Mouse (Mus musculus) ES-E14 (cell line): ENCODE results near the gene Sars2. TPM values are rescaled to one million over a fixed set of nuclear protein-coding genes. Genes with fewer than 3 reads are reported as not detected.
A peak's percentile ranks its signal among the peaks of the same experiment; 100 is the strongest.

Source experiments
- DNase-seq: peaks from one replicate; pipeline ENCODE4 v3.0.0-alpha.2; 2013; ENCODE audit warnings: low read depth, low spot score
- H3K27ac ChIP-seq: 2 replicates; pipeline ENCODE4 v1.5.1; 2012; ENCODE audit warnings: low read depth, mild to moderate bottlenecking, low read length, moderate library complexity, mixed read lengths; ENCODE audit not compliant: poor library complexity, insufficient read depth, severe bottlenecking
- H3K36me3 ChIP-seq: 2 replicates; pipeline ENCODE4 v1.6.1; 2012; ENCODE audit warnings: mild to moderate bottlenecking, low read length, moderate library complexity, mixed read lengths; ENCODE audit not compliant: control insufficient read depth, poor library complexity, insufficient read depth, severe bottlenecking
- H3K4me1 ChIP-seq, 2 experiments: fragments of 150-350 bp in 1 of 2; sonication (generic) in 1 of 2; 2 replicates each; pipeline ENCODE4 v1.6.1; 2012; ENCODE audit warnings: low read length in 2 of 2, mild to moderate bottlenecking in 1 of 2, mixed read lengths in 1 of 2; ENCODE audit not compliant: control insufficient read depth in 2 of 2, insufficient read depth in 2 of 2, poor library complexity in 1 of 2
- H3K4me3 ChIP-seq, 2 experiments: fragments of 150-350 bp in 1 of 2; sonication (generic) in 1 of 2; 2 replicates each; pipeline ENCODE4 v1.5.1; 2012; ENCODE audit warnings: low read length in 2 of 2, low read depth in 1 of 2, mild to moderate bottlenecking in 1 of 2, mixed read lengths in 1 of 2; ENCODE audit not compliant: insufficient read depth in 1 of 2, poor library complexity in 1 of 2, severe bottlenecking in 1 of 2
- H3K9ac ChIP-seq: 2 replicates; pipeline ENCODE4 v1.6.1; 2012; ENCODE audit warnings: low read depth, mild to moderate bottlenecking, low read length, mixed read lengths; ENCODE audit not compliant: poor library complexity, insufficient read depth, severe bottlenecking
- H3K9me3 ChIP-seq: fragments of 150-350 bp; sonication (generic); 2 replicates; pipeline ENCODE4 v1.6.1; 2012; ENCODE audit warnings: low read depth, mild to moderate bottlenecking, low read length; ENCODE audit not compliant: control insufficient read depth, insufficient read depth
- CHD2 ChIP-seq: IDR thresholded peaks from 2 replicates; pipeline ENCODE4 v1.6.1; 2014; ENCODE audit warnings: mild to moderate bottlenecking, low read depth, low read length, inconsistent platforms
- HCFC1 ChIP-seq: IDR thresholded peaks from 2 replicates; pipeline ENCODE4 v1.6.1; 2012; ENCODE audit warnings: low read length, inconsistent platforms, borderline replicate concordance; ENCODE audit not compliant: insufficient read depth
- MAFK ChIP-seq: IDR thresholded peaks from 2 replicates; pipeline ENCODE4 v1.6.1; 2014; ENCODE audit warnings: mild to moderate bottlenecking, low read depth, low read length, inconsistent platforms; ENCODE audit not compliant: insufficient read depth
- ZC3H11A ChIP-seq: IDR thresholded peaks from 2 replicates; pipeline ENCODE4 v1.6.1; 2012; ENCODE audit warnings: low read depth, mild to moderate bottlenecking, inconsistent platforms, low read length, borderline replicate concordance
- ZNF384 ChIP-seq: IDR thresholded peaks from 2 replicates; pipeline ENCODE4 v1.6.1; 2012; ENCODE audit warnings: low read depth, low read length, inconsistent platforms
- in situ Hi-C, 2 experiments: fragments of 600-800 bp; cut with MboI; formaldehyde crosslinking; loops; one replicate each; pipeline ENCODE4 v1.15.1; 2025; ENCODE audit warnings: low sequenced_read_pairs in 2 of 2, inconsistent platforms in 1 of 2; ENCODE audit not compliant: unreplicated experiment in 2 of 2
- total RNA-seq: library from RNA; depleted of rRNA; stranded (reverse); fragments of 300-350 nt; gene quantifications from 2 replicates; pipeline ENCODE4 v1.2.3, GENCODE M21; 2012

Sars2 gene
- total RNA-seq, 1 experiment, result 25.2 TPM

DNA sequence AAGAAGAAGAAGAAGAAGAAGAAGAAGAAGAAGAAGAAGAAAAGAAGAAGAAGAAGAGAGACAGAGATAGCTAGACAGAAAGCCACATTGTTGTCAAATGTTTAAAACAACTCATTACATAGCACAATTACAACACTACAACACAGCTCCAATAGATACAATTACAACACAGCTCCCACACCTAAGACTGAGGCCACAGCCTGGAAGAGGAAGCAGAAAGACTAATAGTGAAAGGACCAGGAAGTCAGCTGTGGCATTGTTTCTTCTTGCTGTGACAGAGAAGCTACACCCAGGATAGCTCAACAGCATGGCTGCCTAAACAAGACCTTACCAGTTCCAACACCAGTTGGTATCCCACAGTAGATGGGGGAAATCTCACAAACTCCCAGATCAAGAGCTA lies 32.3 kb upstream of the Sars2 start:
- H3K9me3 ChIP-seq, result no peaks in the 10 kb centered on the region
- H3K4me3 ChIP-seq, result no peak overlapping the region
- no peaks in the 10 kb centered on the region for H3K36me3 ChIP-seq
- in situ Hi-C loops, result no loop called here
- no peak overlapping the region for H3K9ac ChIP-seq
- DNase-seq, result no peak
- H3K27ac ChIP-seq, result no peak overlapping the region
- H3K4me1 ChIP-seq, result peaks cover 0 to 7% of the 10 kb centered on the region in 2 experiments; a peak in 1 of 4 replicates
- no peak for TF ChIP-seq MAFK
- no peak for TF ChIP-seq HCFC1
- no peak for TF ChIP-seq ZNF384
- no peak for TF ChIP-seq ZC3H11A
- TF ChIP-seq CHD2, result no peak

DNA sequence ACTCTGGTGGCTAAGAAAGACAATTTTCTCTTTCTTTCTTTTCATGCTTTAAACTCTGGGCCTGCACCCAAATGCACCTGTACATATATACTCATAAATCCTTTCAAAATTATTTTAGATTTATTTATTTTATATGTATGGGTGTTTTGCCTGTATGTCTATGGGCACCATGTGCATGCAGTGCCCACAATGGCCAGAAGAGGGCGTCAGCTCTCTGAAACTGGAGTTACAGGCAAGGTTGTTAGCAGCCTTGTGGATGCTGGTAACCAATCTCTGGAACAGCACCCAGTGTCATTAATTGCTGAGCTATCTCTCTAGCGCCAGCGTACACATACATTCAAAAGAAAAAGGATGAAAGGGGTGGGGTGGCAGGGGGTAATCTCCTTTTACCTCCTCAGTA lies 30.8 kb upstream of the Sars2 start:
- H3K4me3 ChIP-seq, result no peak overlapping the region
- in situ Hi-C loops, result no loop called here
- H3K36me3 ChIP-seq, result no peaks in the 10 kb centered on the region
- H3K27ac ChIP-seq, result no peak overlapping the region
- H3K9ac ChIP-seq, result no peak overlapping the region
- peaks cover 0 to 11% of the 10 kb centered on the region in 2 experiments; a peak in 1 of 4 replicates for H3K4me1 ChIP-seq
- no peak for DNase-seq
- TF ChIP-seq CHD2 (no peak), ZNF384 (no peak), HCFC1 (no peak), MAFK (no peak), ZC3H11A (no peak)
- no peaks in the 10 kb centered on the region for H3K9me3 ChIP-seq

DNA sequence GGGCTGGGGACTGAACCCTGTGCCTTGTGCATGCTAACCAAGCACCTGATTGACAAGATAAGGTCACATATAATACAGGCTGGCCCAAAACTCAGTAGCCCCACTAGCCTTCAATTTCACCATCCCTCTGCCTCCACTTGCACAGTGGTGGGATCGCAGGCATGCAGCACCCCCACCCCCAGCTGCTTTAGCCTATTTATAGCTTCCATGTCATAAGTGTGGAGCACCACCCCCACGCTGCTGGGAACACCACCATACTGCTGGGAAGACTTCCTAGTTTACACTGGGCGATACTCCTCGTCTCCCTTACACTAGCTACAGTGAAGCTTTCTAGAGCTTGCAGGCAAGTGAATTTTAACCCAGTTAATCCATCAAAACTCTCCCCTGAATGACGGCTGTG lies 27.1 kb upstream of the Sars2 start:
- Histone ChIP-seq H3K4me3 (no peak overlapping the region), H3K4me1 (peaks cover 2 to 13% of the 10 kb centered on the region in 2 experiments; a peak in 2 of 4 replicates), H3K9me3 (no peaks in the 10 kb centered on the region), H3K27ac (no peak overlapping the region), H3K36me3 (no peaks in the 10 kb centered on the region), H3K9ac (no peak overlapping the region)
- no peak for DNase-seq
- in situ Hi-C loops, result loop anchor here in 1 of 2 experiments (5.0 kb wide), 1 partner anchor 97 kb away; no protein-coding TSS in a partner anchor
- TF ChIP-seq ZNF384, result no peak
- TF ChIP-seq CHD2, result no peak
- TF ChIP-seq MAFK, result no peak
- no peak for TF ChIP-seq ZC3H11A
- no peak for TF ChIP-seq HCFC1

DNA sequence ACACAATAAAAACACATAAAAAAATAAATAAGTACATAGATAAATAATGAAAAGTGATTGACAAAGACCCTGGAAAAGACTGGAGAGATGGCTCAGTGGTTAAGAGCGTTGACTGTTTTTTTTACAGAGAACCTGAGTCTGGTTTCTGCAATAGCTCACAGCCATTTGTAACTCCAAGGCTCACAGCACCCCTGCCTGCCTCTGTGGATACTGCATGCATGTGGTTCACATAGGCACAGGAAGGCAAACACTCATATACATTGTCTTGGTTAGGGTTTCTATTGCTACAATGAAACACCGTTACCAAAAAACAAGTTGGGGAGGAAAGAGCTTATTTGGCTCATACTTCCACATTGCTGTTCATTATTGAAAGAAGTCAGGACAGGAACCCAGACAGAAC lies 26.2 kb upstream of the Sars2 start:
- in situ Hi-C loops, result loop anchor here in 1 of 2 experiments (5.0 kb wide), 1 partner anchor 98 kb away; no protein-coding TSS in a partner anchor
- H3K4me3 ChIP-seq, result no peak overlapping the region
- no peaks in the 10 kb centered on the region for H3K9me3 ChIP-seq
- no peaks in the 10 kb centered on the region for H3K36me3 ChIP-seq
- H3K27ac ChIP-seq, result no peak overlapping the region
- no peak overlapping the region for H3K9ac ChIP-seq
- TF ChIP-seq MAFK (no peak), ZC3H11A (no peak), HCFC1 (no peak), ZNF384 (no peak), CHD2 (no peak)
- peaks cover 2 to 17% of the 10 kb centered on the region in 2 experiments; a peak in 3 of 4 replicates for H3K4me1 ChIP-seq
- no peak for DNase-seq

DNA sequence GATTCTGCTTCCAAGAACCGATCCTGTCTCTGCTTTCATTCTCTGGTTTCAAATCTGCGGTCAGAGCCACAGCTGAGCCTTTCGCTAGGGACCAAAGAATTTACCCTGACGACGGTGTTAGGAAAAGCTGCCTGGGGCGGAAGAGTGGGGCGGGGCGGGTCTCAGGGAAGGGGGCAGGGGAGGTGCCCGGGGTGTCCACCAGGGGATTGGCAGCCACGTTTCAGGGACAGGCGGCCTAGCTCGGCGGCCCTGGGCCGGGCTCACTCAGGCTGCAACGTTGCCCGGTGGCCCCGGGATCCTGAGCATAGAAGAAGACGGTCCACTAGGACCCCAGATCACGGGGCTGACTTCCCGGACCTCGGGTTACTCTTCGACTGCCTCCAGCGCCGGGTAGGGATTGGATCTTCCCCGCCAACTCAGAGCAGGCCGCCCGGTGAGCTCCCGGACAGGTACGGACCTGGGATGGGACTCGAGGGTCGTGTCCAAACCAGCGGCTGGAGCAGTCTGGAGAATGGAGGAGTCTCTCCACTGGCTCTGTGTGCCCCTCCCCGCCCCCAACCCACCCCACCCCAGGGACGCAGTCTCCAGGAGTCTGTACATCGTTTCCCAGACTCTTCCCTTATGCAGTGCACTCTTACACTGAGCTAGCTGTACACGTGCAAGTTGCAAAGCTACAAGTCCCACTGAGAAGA lies 25.1 kb upstream of the Sars2 start, which contains the start of gene Fbxo17:
Fbxo17 (plus strand) TSS at position 215 of the 692 bp plus-strand sequence.
- DNase-seq, result no peak
- peaks cover 2 to 17% of the 10 kb centered on the region in 2 experiments; a peak in 3 of 4 replicates for H3K4me1 ChIP-seq
- no peak for TF ChIP-seq MAFK
- no peak for TF ChIP-seq CHD2
- TF ChIP-seq ZC3H11A, result no peak
- TF ChIP-seq ZNF384, result no peak
- no peak for TF ChIP-seq HCFC1
- in situ Hi-C loops, result loop anchor here in 1 of 2 experiments (5.0 kb wide), 1 partner anchor 99 kb away; no protein-coding TSS in a partner anchor
- H3K36me3 ChIP-seq, result no peaks in the 10 kb centered on the region
- H3K9me3 ChIP-seq, result no peaks in the 10 kb centered on the region
- H3K9ac ChIP-seq, result peak within 1 kb of the TSS; percentile 82
- peak within 1 kb of the TSS; percentile 55 to 82 for H3K4me3 ChIP-seq
- peak within 1 kb of the TSS; percentile 42; the same call in 1 of the 2 replicates for H3K27ac ChIP-seq
